Mouse (Mus musculus) C2C12 (cell line): ENCODE data around the gene Gipc2.

ENCODE experiments used
- CTCF ChIP-seq: IDR thresholded peaks from one replicate; pipeline ENCODE4 v1.5.1; 2011; ENCODE audit not compliant: control insufficient read depth, insufficient read depth, insufficient read length
- MAX ChIP-seq: IDR thresholded peaks from one replicate; pipeline ENCODE4 v1.6.1; 2011; ENCODE audit warnings: mild to moderate bottlenecking, control low read depth
- MYOD1 ChIP-seq: IDR thresholded peaks from one replicate; pipeline ENCODE4 v1.6.1; 2011; ENCODE audit warnings: low read depth; ENCODE audit not compliant: control insufficient read depth, insufficient read length
- MYOG ChIP-seq: IDR thresholded peaks from one replicate; pipeline ENCODE4 v1.6.1; 2011; ENCODE audit not compliant: control insufficient read depth, insufficient read length; ENCODE audit errors: extremely low read depth
- USF1 ChIP-seq: IDR thresholded peaks from one replicate; pipeline ENCODE4 v1.6.1; 2011; ENCODE audit warnings: low read depth, mild to moderate bottlenecking, control low read depth, moderate library complexity

DNA sequence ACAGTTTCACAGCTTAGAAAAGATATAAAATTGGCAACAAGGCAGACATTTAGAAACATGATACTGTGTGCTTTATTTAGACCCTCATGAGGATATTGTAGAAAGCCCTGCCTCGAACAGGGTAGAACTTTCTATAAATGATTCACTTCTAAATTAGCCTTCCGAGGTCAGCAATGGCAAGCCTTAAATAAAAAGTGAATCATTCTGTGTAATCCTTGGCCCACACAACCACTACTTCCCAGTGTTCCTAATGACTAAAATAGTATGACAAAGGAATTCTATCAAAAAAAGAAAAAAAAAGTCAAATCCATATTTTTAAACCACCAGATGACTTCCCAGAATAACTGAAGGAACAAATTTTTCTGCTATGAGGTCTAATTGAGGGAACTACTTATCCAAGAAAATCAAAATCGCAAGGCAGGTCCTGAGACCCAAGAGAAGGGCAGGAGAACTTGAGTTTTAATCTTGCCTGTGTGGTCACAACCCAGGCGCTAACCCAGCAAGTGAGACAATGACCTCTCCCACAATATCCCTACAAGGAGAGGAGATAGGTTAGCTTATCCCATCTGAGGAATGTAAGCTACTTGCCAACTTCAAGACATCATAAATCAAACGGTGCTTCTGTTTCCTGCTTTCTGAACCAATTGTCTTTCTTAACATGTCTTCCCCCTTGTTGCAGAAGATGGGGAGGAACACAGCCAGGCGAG is 22.9 kb downstream of the Gipc2 start:
- TF ChIP-seq USF1: no peak
- TF ChIP-seq CTCF: no peak
- TF ChIP-seq MYOG: no peak
- no peak for TF ChIP-seq MAX
- TF ChIP-seq MYOD1: no peak
